Mouse (Mus musculus): ENCODE measurements around the gene Map3k20. TPM values are rescaled to one million over a fixed set of nuclear protein-coding genes. Genes with fewer than 3 reads are reported as not detected.

Map3k20 gene
- polyA plus RNA-seq, 1 experiment from 2014 or later = 4.8 TPM

DNA sequence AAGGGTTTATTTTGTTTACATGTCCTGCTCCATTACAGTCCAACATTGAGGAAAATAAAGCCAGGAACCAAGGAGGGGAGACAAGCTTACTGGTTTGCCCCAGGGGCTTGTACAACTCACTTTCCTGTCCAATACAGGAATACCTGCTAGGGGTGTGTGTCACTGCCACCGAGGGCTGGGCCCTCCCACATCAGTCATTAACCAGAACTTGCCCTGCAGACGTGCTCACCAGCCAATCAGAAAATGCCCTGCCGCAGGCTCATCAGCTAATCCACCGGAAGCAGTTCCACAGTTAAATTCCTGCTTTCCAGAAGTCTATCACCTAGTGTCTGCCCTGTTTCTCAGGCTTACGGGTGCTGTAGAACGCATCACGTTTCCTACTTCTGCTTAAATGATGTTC is 206.2 kb downstream of the Map3k20 start:
- H3K27ac ChIP-seq (ENCODE audit: low read depth) = no peak overlapping the region
- TF ChIP-seq CTCF (IDR thresholded peaks at IDR 0.05; ENCODE audit: low read depth) (no peak), EP300 (IDR thresholded peaks at IDR 0.05; ENCODE audit: low read depth) (no peak)
- no peak overlapping the region for H3K9ac ChIP-seq (replicated peaks)
- H3K27me3 ChIP-seq (ENCODE audit: insufficient read depth, low read length) = no peaks in the 10 kb centered on the region
- H3K9me3 ChIP-seq (ENCODE audit: low read length) = no peaks in the 10 kb centered on the region
- H3K4me3 ChIP-seq (ENCODE audit: low read depth, low read length) = no peak overlapping the region
- peaks cover 7% of the 10 kb centered on the region; the same call in 1 of the 2 replicates for H3K36me3 ChIP-seq (replicated peaks; ENCODE audit: insufficient read depth, low read length)
- 53% methylated on average over 7 of the region's 7 CpGs for WGBS (ENCODE audit: insufficient replicate concordance)
- ATAC-seq = no peak
- H3K4me1 ChIP-seq (ENCODE audit: insufficient read depth) = no peaks in the 10 kb centered on the region; the same call in 1 of the 2 replicates
- no peak overlapping the region for H3K4me2 ChIP-seq (ENCODE audit: low read depth, low read length)
- DNase-seq = no peak

Other genes starting within 250 kb of the Map3k20 start
- 26.4 and 31.7 TPM in 2 replicates for gene Cdca7, start 190.5 kb downstream of the Map3k20 start, polyA plus RNA-seq (2015; fragmentation: Nextera tagmentation; extraction: Ambion mirVana)

Measured in liver, postnatal 0 days (tissue).